Mouse (Mus musculus): Measurements from ENCODE around the gene Trim43a. TPM values are rescaled to one million over a fixed set of nuclear protein-coding genes. Genes with fewer than 3 reads are reported as not detected.

The Trim43a gene
- 0.27 and 0.43 TPM in 2 replicates for polyA plus RNA-seq (2015; fragmentation: Nextera tagmentation; extraction: Ambion mirVana)

GRCm38 (mm10) chr9:88580591-88580990 is at the start of gene Trim43a:
Gene Trim43a (plus strand): TSS chr9:88580891.

DNA sequence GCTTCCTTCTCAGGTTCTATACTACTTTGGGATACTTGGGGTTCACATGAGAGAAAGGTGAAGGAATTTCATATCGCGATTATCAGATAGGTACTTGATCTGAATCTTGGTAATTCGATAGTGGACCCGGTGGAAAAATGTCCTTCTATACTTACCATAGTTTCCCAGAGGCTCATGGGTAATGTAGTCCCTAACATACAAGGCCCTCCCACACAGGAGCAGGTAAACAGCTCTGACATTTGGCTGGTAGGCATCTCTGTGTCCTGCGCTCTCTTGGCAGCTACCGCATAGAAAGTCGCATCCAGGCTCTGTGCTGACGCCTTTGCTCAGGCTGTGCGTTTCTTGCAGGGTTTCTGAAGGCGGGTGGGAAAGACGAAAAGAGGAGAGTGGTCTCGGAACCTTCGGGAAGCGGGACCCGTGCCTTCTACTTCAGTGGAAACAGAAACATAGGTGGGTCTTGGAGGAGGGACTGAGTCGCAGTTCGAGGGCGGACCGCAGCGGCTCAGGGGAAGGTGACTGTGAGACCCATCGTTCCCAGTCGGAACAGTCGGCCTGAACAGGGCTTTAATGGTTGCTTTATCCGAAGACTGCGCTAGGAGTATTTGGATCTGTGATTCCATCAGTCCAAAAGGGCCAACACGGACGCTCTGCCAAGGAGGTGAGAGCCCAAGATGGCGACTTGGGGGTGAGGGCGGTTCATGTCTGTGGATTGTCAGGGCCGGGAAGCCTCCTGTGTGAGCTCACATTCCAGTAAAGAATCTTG is 32.7 kb upstream of the Trim43a start, which contains the start of gene Zfp949:
TSS of gene Zfp949 (plus strand) at position 170 of the 763 bp plus-strand sequence.

Other genes starting within 250 kb of the Trim43a start
- gene Snx14, start 141.9 kb upstream of the Trim43a start, polyA plus RNA-seq (2015; fragmentation: Nextera tagmentation; extraction: Ambion mirVana): 31.6 and 34.0 TPM in 2 replicates
- 0.72 TPM in 1 of 2 replicates, not detected in the other for gene Gm20537, start 124.3 kb upstream of the Trim43a start, polyA plus RNA-seq (2015; fragmentation: Nextera tagmentation; extraction: Ambion mirVana)
- 55.1 and 57.9 TPM in 2 replicates for gene Syncrip, start 98.3 kb upstream of the Trim43a start, polyA plus RNA-seq (2015; fragmentation: Nextera tagmentation; extraction: Ambion mirVana)
- 15.5 and 16.0 TPM in 2 replicates for gene Zfp949, start 32.9 kb upstream of the Trim43a start, polyA plus RNA-seq (2015; fragmentation: Nextera tagmentation; extraction: Ambion mirVana)
- gene Mthfsl, start 139.4 kb downstream of the Trim43a start, polyA plus RNA-seq (2015; fragmentation: Nextera tagmentation; extraction: Ambion mirVana): 58.1 and 59.4 TPM in 2 replicates
- gene Bcl2a1d, start 151.0 kb downstream of the Trim43a start, polyA plus RNA-seq (2015; fragmentation: Nextera tagmentation; extraction: Ambion mirVana): 0.41 TPM in 1 of 2 replicates, not detected in the other